Mouse (Mus musculus) liver, embryonic 11.5 days (tissue): ENCODE results near the gene Csf3r. TPM values are rescaled to one million over a fixed set of nuclear protein-coding genes. Genes with fewer than 3 reads are reported as not detected.
"Not testable (repeated sequence)": the region's sequence is repeated elsewhere in the genome, so short reads cannot be mapped to it uniquely, and the experiment has no call there.

Experiments
- ATAC-seq: fragments of 200-750 bp; cut with Nextera tagmentation; replicated peaks from 2 replicates; pipeline ENCODE4 v1.8.0; 2017; ENCODE audit warnings: moderate number of reproducible peaks, mild to moderate bottlenecking, moderate TSS enrichment, moderate library complexity; ENCODE audit not compliant: low FRiP score
- DNase-seq: peaks from one replicate; pipeline ENCODE4 v3.0.0-alpha.2; 2017; ENCODE audit warnings: low spot score
- H3K27ac ChIP-seq: fragments of 300-500 bp; sonication (generic); 2 replicates; pipeline ENCODE4 v1.5.1; 2014; ENCODE audit warnings: mild to moderate bottlenecking, low read depth, low read length, control low read depth
- H3K27me3 ChIP-seq: fragments of 300-500 bp; sonication (generic); replicated peaks from 2 replicates; pipeline ENCODE4 v1.6.1; 2014; ENCODE audit warnings: low read length, mixed read lengths; ENCODE audit not compliant: control insufficient read depth, insufficient read depth
- H3K36me3 ChIP-seq: fragments of 300-500 bp; sonication (generic); 2 replicates; pipeline ENCODE4 v1.6.1; 2014; ENCODE audit warnings: mild to moderate bottlenecking, low read length, moderate library complexity, mixed read lengths; ENCODE audit not compliant: control insufficient read depth, insufficient read depth
- H3K4me1 ChIP-seq: fragments of 300-500 bp; sonication (generic); replicated peaks from 2 replicates; pipeline ENCODE4 v1.6.1; 2014; ENCODE audit warnings: low read length, mixed read lengths; ENCODE audit not compliant: control insufficient read depth, insufficient read depth
- H3K4me2 ChIP-seq: fragments of 300-500 bp; sonication (generic); 2 replicates; pipeline ENCODE4 v1.6.1; 2014; ENCODE audit warnings: mild to moderate bottlenecking, control low read depth, moderate library complexity
- H3K4me3 ChIP-seq: fragments of 300-500 bp; sonication (generic); 2 replicates; pipeline ENCODE4 v1.5.1; 2014; ENCODE audit warnings: low read depth, low read length, control low read depth
- H3K9ac ChIP-seq: fragments of 300-500 bp; sonication (generic); 2 replicates; pipeline ENCODE4 v1.6.1; 2014; ENCODE audit warnings: low read depth, low read length, control low read depth
- H3K9me3 ChIP-seq: fragments of 300-500 bp; sonication (generic); 2 replicates; pipeline ENCODE4 v1.6.1; 2016; ENCODE audit warnings: low read length, inconsistent platforms, mixed read lengths; ENCODE audit not compliant: control insufficient read depth
- WGBS: fragments of 180-500 bp; shearing (Covaris S2); extraction: QIAGEN DNeasy Blood & Tissue Kit; methylation state at CpG from one replicate; pipeline ENCODE4 v1.1.7; 2014; 5-methylcytosine and 5-hydroxymethylcytosine counted together
- polyA plus RNA-seq: library from polyadenylated mRNA; unstranded; fragments of >200 nt; fragmentation: Nextera tagmentation; extraction: Ambion mirVana; gene quantifications from 2 replicates; pipeline ENCODE4 v1.2.1, GENCODE M21; 2014

Gene Csf3r
- 2.4 and 3.1 TPM in 2 replicates for polyA plus RNA-seq

GRCm38 (mm10) chr4:126024303-126024900 is at the start of gene Csf3r:
TSS of gene Csf3r (plus strand) at chr4:126024550.
- Histone ChIP-seq H3K4me2 (peak within 1 kb of the TSS; percentile 8; the same call in 1 of the 2 replicates), H3K27ac (no peak within 1 kb of the TSS), H3K27me3 (0 out of 2 replicates have a peak, but pooled peaks cover 2% of the 10 kb centered on the region), H3K9me3 (no peaks in the 10 kb centered on the region), H3K4me3 (0 out of 2 replicates have a peak within 1 kb of the TSS, but pooled peaks have one; percentile 0), H3K36me3 (no peaks in the 10 kb centered on the region), H3K4me1 (no peaks in the 10 kb centered on the region), H3K9ac (no peak within 1 kb of the TSS)
- DNase-seq (no peak), ATAC-seq (no peak)
- 28% methylated on average over 16 of the region's 16 CpGs for WGBS

GRCm38 (mm10) chr4:125977768-125978167 is 46.6 kb upstream of the Csf3r start:
- WGBS: 43% methylated on average over 9 of the region's 9 CpGs

GRCm38 (mm10) chr4:125983279-125983678 is 41.1 kb upstream of the Csf3r start:
- Histone ChIP-seq H3K27ac (no peak overlapping the region), H3K9me3 (no peaks in the 10 kb centered on the region), H3K36me3 (no peaks in the 10 kb centered on the region), H3K27me3 (no peaks in the 10 kb centered on the region), H3K4me2 (no peak overlapping the region), H3K4me3 (no peak overlapping the region), H3K9ac (no peak overlapping the region), H3K4me1 (no peaks in the 10 kb centered on the region)
- DNase-seq: no peak
- no peak for ATAC-seq
- 78% methylated on average over 8 of the region's 8 CpGs for WGBS

More at GRCm38 (mm10) chr4:125977768-125978167, 46.6 kb upstream of the Csf3r start:
- no peaks in the 10 kb centered on the region for H3K36me3 ChIP-seq
- H3K4me2 ChIP-seq: no peak overlapping the region
- H3K27me3 ChIP-seq: no peaks in the 10 kb centered on the region
- H3K9ac ChIP-seq: no peak overlapping the region
- H3K4me3 ChIP-seq: no peak overlapping the region
- DNase-seq: no peak
- no peaks in the 10 kb centered on the region; the same call in 1 of the 2 replicates for H3K4me1 ChIP-seq
- no peak for ATAC-seq
- no peak overlapping the region for H3K27ac ChIP-seq
- H3K9me3 ChIP-seq: no peaks in the 10 kb centered on the region

- not testable (repeated sequence) for H3K27ac ChIP-seq, H3K9me3 ChIP-seq, H3K4me2 ChIP-seq, DNase-seq, H3K9ac ChIP-seq, H3K4me1 ChIP-seq, H3K27me3 ChIP-seq, ATAC-seq, H3K36me3 ChIP-seq, H3K4me3 ChIP-seq
- 47% methylated on average over 2 of the region's 2 CpGs for WGBS
Measured at GRCm38 (mm10) chr4:125985703-125986102, 38.6 kb upstream of the Csf3r start.

- Histone ChIP-seq H3K4me2 (no peak overlapping the region), H3K27me3 (no peaks in the 10 kb centered on the region; the same call in 1 of the 2 replicates), H3K36me3 (no peaks in the 10 kb centered on the region), H3K9me3 (no peaks in the 10 kb centered on the region), H3K4me3 (no peak overlapping the region), H3K27ac (no peak overlapping the region), H3K4me1 (no peaks in the 10 kb centered on the region), H3K9ac (no peak overlapping the region)
- DNase-seq: no peak
- WGBS: 60% methylated on average over 3 of the region's 3 CpGs
- no peak for ATAC-seq
Measured at GRCm38 (mm10) chr4:125987071-125987470, 37.3 kb upstream of the Csf3r start.

DNA sequence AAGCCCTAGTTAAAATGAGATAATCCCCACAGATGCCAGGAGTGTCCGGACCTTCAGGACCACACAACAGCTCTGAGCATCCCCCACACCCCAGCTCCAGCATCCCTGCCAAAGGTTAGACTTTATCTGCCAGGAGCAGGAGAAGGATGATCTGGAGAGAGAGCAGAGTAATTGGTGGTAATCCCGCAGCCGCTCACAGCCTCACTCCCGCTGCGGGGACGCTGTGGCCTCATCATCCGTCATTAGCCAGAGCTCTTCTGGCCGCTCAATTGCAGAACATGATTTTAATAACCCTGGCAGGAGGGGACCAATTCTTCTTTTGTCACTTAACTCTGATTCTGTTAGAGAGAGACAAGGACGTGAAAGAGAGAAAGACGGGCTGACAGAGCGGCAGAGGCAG is 35.3 kb upstream of the Csf3r start:
- no peak overlapping the region for H3K27ac ChIP-seq
- no peaks in the 10 kb centered on the region for H3K9me3 ChIP-seq
- no peak overlapping the region for H3K4me3 ChIP-seq
- no peaks in the 10 kb centered on the region for H3K36me3 ChIP-seq
- DNase-seq (no peak), ATAC-seq (no peak)
- no peak overlapping the region for H3K4me2 ChIP-seq
- no peaks in the 10 kb centered on the region for H3K4me1 ChIP-seq
- no peak overlapping the region for H3K9ac ChIP-seq
- no peaks in the 10 kb centered on the region; the same call in 1 of the 2 replicates for H3K27me3 ChIP-seq
- 61% methylated on average over 11 of the region's 11 CpGs for WGBS

- no peak overlapping the region for H3K4me3 ChIP-seq
- no peak overlapping the region for H3K27ac ChIP-seq
- H3K4me1 ChIP-seq: no peaks in the 10 kb centered on the region
- no peaks in the 10 kb centered on the region for H3K36me3 ChIP-seq
- H3K9me3 ChIP-seq: no peaks in the 10 kb centered on the region
- no peaks in the 10 kb centered on the region; the same call in 1 of the 2 replicates for H3K27me3 ChIP-seq
- ATAC-seq (no peak), DNase-seq (peak; percentile 75)
- H3K9ac ChIP-seq: no peak overlapping the region
- H3K4me2 ChIP-seq: no peak overlapping the region
- 7% methylated on average over 5 of the region's 7 CpGs for WGBS
Measured at GRCm38 (mm10) chr4:125990143-125990542, 34.2 kb upstream of the Csf3r start.

GRCm38 (mm10) chr4:125992206-125992605 is 32.1 kb upstream of the Csf3r start:
- ATAC-seq (no peak), DNase-seq (no peak)
- no peaks in the 10 kb centered on the region for H3K4me1 ChIP-seq
- H3K4me2 ChIP-seq: no peak overlapping the region
- no peaks in the 10 kb centered on the region for H3K9me3 ChIP-seq
- 61% methylated on average over 3 of the region's 3 CpGs for WGBS
- no peak overlapping the region for H3K27ac ChIP-seq
- no peak overlapping the region for H3K4me3 ChIP-seq
- no peak overlapping the region for H3K9ac ChIP-seq
- H3K36me3 ChIP-seq: no peaks in the 10 kb centered on the region
- H3K27me3 ChIP-seq: no peaks in the 10 kb centered on the region; the same call in 1 of the 2 replicates

DNA sequence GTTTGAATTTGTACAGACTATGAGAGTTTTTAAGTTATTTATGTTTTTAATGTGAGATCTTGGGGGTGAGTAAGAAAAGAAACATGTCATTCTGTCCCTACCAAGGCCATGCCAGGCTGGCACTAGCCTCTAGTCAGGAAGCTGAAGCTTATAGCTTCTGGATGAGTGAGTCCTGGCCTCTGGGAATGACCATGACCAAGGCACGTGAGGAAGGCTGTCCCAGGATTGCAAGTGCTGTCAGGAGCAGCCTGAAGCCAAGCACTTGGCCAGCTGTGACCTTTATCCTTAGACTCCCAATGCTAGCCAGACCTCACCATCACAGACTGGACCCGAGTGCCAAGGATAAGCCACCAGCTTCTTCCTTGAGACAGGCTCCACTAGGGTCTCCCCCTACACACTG is 31.4 kb upstream of the Csf3r start:
- 50% methylated on average over 2 of the region's 2 CpGs for WGBS

More for the DNA sequence above, 31.4 kb upstream of the Csf3r start:
- no peaks in the 10 kb centered on the region; the same call in 1 of the 2 replicates for H3K27me3 ChIP-seq
- H3K4me1 ChIP-seq: no peaks in the 10 kb centered on the region
- no peak overlapping the region for H3K27ac ChIP-seq
- DNase-seq: no peak
- no peaks in the 10 kb centered on the region for H3K36me3 ChIP-seq
- H3K9ac ChIP-seq: no peak overlapping the region
- no peak for ATAC-seq
- H3K9me3 ChIP-seq: no peaks in the 10 kb centered on the region
- no peak overlapping the region for H3K4me3 ChIP-seq
- no peak overlapping the region for H3K4me2 ChIP-seq
